Mouse (Mus musculus): ENCODE results near the gene Mansc1. TPM values are rescaled to one million over a fixed set of nuclear protein-coding genes. Genes with fewer than 3 reads are reported as not detected.

Mansc1 gene
- total and polyA plus RNA-seq, 3 experiments, result 2.6 to 6.3 (median 2.9) TPM

DNA sequence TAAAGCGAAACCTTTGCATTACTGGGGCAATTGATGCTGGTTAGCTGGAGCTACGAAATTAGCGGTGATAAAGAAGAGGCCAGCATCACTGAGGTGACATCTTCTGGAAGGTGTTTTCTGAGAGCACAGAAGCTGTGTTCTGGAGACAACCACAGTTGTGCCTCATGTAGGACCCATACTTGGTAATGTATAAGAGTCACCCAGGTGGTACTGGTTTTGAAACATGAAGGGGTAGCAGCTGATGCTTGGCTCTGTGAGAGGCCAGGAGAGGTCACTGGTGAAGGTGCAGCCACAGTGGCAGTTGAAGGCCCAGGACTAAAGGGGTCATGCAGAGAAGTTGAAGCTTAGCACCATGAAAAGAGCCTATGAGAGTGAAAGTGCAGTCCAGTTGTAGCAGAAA, 6.9 kb upstream of the Mansc1 start, which contains the start of gene Borcs5:
Gene Borcs5 (plus strand): TSS at position 301 of the 400 bp plus-strand sequence.
- DNase-seq, result no peak

DNA sequence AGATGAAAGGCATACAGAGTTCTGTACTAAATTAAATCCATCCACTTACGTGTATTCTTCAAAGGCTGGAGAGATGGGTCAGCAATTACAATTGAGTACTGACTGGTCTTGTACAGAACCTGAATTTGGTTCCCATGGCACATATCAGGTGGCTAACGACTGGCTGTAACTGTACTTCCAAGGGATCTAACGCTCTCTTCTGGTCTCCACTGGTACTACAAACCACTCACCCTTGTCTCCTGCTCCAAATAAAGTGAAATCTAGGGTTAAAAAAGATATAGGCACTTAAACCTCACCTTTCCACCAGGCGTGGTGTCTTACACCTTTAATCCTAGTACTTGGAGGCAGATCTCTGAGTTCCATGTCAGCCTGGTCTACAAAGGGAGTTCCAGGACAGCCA, 4.2 kb upstream of the Mansc1 start:
- no peak for DNase-seq

GRCm38 (mm10) chr6:134633553-134633952, 1.3 kb upstream of the Mansc1 start:
- DNase-seq, result no peak

- DNase-seq, result no peak
Measured at GRCm38 (mm10) chr6:134632756-134633155, 468 bp upstream of the Mansc1 start.

DNA sequence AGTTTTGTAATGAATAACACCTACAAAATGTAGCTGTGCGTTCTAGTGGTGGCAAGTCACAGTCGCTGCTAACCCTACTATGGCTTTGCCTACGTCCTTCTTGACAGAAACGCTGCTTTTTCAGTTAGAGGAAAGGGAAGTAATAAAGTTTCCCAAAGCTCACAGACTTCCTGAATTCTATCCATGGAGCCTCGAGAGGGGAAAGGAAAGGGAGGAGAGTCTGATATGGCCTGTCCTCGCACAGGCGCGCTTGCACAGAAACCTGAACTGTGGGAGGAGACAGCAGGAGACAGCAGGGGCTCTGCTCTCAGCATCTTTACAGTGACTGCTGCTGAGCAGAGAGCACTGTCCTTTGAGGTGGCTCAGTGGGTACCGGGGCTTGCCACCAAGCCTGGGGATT, 1.8 kb downstream of the Mansc1 start:
- DNase-seq, result no peak

DNA sequence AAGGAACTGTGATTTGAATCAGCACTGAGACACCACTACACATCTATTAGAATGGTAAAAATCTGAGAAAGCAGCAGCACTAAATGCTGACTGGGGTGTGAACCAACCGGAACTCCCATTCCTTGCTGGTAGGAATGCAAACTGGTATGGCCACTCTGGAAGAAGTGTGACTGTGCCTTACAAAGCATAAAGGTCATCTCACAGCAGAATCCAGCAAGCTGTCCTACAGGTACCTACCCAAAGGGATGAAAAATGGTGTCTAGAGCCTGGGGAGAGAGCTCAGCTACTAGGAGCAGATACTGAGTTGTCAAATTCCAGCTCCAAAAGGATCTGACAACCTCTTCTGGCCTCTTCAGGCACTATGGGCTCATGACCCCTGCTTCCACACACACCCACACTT, 5.7 kb downstream of the Mansc1 start:
- DNase-seq, result no peak

GRCm38 (mm10) chr6:134625431-134625830, 6.9 kb downstream of the Mansc1 start:
- DNase-seq, result no peak

GRCm38 (mm10) chr6:134621552-134621949, 10.7 kb downstream of the Mansc1 start:
- no peak for DNase-seq

DNA sequence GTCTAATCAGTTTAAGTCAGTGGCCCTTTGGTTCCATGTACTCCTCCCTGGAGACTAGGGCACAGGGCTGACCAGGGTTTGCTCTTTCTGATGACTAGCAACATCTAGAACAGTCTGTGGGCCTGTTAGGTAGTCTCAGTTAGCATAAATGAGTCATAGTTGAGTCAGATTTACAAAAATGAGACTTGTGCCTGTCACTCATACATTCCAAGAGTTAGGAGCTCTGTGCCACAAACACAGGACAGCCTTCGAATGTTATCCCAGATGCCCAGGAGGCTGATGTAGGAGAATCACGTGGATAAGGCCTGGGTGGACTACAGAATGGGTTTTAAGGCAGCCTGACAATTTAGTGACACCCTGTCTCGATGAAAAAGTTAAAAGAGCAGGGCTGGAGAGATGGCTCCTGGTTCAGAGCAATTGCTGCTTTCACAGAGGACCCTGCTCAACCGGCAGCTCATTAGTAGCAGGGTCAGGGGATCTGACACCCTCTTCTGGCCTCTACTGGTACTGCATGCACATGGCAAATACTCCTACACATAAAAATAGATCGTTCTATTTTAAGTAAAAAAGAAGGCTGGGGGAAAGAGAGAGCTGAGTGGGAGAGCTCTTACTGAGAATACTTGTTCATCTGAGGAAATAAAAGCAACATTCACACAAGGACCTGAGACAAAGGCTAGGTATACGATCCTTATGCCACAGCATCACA, 11.3 kb downstream of the Mansc1 start:
- peak; percentile 9 for DNase-seq

DNA sequence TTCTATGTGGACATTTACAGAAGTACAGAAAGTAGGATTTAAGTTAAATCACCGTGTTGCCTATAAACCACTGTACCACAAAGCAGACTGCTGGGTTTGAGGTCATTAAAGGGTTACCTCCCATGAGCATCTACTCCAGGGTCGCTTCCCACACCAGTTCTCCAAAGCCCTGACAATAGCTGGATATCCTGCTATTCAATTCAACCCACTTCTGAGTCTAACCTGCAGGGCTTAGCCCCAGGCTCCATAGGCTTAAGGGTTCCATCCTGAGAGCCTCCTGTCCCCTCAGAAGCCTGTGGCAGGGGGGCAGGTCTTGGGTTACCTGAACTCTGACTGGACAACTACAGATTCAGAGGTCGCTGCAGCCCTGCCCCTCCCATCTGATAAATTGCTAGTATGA, 12.2 kb downstream of the Mansc1 start:
- DNase-seq, result no peak

GRCm38 (mm10) chr6:134617589-134617988, 14.7 kb downstream of the Mansc1 start:
- no peak for DNase-seq

GRCm38 (mm10) chr6:134614723-134615648, 17.3 kb downstream of the Mansc1 start:
- peak; percentile 89 for DNase-seq

- DNase-seq, result no peak
Measured at GRCm38 (mm10) chr6:134614322-134614721, 18.0 kb downstream of the Mansc1 start.

- no peak for DNase-seq
Measured at GRCm38 (mm10) chr6:134611896-134612295, 20.4 kb downstream of the Mansc1 start.

DNA sequence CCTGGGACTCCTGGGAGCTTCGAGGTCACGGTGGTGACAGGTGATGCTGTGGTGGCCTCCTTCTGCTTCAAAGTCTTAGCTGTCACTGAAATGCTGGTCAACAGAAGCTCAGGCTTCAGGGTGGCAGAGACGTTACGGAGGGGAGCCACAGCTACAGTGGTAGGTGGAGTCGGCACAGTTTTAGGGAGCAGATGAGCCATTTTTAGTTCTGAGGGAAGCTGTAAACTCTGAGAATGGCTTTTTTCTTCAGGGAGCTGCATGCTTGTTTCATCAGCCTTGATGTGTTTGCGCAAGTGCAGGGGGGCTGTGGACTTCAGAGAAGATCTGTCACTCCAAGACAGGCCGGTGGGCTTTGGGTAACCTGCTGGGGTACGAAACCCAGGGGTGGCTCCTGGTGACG, 21.9 kb downstream of the Mansc1 start:
- DNase-seq, result no peak

DNA sequence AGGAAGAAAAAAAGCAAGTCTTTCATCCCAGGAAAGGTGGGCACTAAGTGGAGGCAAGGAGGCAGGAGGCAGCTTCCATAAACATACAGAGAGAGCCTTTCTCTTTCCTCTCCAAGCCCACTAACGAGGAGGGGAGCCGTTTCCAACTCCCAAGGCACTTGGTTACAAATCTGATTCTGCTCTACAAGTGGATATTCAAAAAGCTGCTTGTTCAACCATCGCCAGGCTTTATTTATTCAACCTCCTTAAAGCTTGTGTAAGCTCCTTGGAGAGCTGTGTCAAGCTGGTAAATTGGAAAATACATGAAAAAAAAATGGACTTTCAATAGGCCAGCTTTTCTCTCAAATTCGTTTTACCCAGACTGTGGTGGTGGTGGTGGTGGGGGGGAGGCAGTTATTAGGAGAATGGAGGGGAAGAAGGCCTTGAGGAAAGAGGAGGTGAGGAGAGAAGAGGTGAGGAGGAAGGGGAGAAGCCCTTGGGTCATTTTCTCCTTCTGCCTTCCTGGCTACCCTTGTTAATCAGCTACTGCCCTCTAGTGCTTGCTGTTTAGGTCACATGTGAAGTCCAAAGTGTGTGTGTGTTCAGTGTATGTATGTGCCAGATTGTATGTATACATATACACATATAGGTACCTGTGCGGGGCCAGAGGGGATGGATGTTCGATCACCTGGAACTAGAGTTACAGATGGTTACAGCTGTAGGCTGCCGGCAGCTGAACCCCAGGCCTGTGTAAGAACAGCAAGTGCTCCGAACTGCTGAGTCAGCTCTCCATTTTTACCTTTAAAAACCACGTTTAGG, 25.1 kb downstream of the Mansc1 start:
- DNase-seq, result peak; percentile 44

- peak; percentile 24 for DNase-seq
Measured at GRCm38 (mm10) chr6:134606540-134606939, 25.7 kb downstream of the Mansc1 start.

- DNase-seq, result no peak
Measured at GRCm38 (mm10) chr6:134605196-134605595, 27.1 kb downstream of the Mansc1 start.

DNA sequence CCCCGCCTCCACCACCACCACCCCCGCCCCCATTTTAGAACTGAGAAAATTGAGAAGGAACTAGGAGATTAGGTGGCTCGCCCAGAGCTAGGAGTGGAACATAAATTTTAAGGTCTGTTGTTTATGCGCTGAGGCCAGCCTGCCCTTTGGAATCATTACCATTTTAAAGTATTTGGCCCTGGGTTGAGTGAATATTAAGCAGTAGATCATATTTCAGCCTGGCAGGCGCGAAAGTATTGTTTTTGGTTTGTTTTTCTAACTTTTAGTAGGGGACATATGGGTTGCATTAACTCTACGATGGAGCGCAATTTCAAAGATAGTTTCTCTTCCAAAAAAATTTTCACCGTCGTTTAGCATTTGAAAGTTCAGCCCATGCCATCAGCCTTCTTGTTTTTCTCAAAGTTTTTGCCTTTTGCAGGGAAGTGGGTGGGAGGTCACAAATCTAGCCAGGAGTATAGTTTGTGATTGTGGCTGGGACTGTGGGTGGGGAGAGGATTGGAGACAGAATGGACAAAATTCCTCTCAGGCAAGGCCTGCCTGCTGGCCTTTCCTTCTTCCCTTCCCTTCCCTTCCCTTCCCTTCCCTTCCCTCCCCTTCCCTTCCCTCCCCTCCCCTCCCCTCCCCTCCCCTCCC, 29.8 kb downstream of the Mansc1 start:
- DNase-seq, result no peak

- DNase-seq, result peak; percentile 32
Measured at GRCm38 (mm10) chr6:134601766-134602165, 30.5 kb downstream of the Mansc1 start.

GRCm38 (mm10) chr6:134601130-134601529, 31.2 kb downstream of the Mansc1 start:
- DNase-seq, result peak; percentile 13

DNA sequence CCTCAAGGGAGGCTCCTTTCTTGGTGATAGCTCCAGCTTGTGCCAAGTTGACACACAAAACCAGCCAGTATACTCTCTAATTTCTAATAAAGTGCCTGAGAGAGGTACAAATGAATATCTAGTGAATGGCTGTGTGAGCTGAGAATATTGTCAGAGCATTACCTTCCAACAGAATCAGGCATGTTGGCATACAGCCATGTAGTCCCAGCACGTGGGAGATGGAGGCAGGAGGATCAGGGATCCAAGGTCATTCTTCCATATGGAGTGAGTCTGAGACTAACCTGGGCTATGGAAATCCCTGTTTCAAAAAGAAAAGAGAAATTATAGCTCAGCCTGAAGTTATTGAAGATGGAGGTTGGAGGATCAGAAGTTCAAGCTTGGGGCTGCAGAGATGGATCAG, 33.0 kb downstream of the Mansc1 start:
- no peak for DNase-seq
